Mouse (Mus musculus): ENCODE results near the gene Fabp1.

Gene Fabp1

GRCm38 (mm10) chr6:71199612-71200011 lies at the start of gene Fabp1:
TSS of gene Fabp1 (plus strand) at chr6:71199827.
- no peak for DNase-seq (ENCODE audit: low read depth)

- DNase-seq (ENCODE audit: low read depth): no peak
These were observed 48.5 kb upstream of the Fabp1 start for GRCm38 (mm10) chr6:71151098-71151497.

GRCm38 (mm10) chr6:71153486-71153885 lies 46.1 kb upstream of the Fabp1 start:
- DNase-seq (ENCODE audit: low read depth): no peak

- DNase-seq (ENCODE audit: low read depth): no peak
These were observed 44.8 kb upstream of the Fabp1 start for GRCm38 (mm10) chr6:71154861-71155260.

GRCm38 (mm10) chr6:71156674-71157326 lies 42.8 kb upstream of the Fabp1 start:
- peak; percentile 10 for DNase-seq (ENCODE audit: low read depth)

GRCm38 (mm10) chr6:71161290-71161689 lies 38.3 kb upstream of the Fabp1 start:
- no peak for DNase-seq (ENCODE audit: low read depth)

- DNase-seq (ENCODE audit: low read depth): no peak
These were observed 37.4 kb upstream of the Fabp1 start for GRCm38 (mm10) chr6:71162269-71162668.

- DNase-seq (ENCODE audit: low read depth): no peak
These were observed 35.2 kb upstream of the Fabp1 start for GRCm38 (mm10) chr6:71164394-71164793.

- peak; percentile 33 for DNase-seq (ENCODE audit: low read depth)
These were observed 33.0 kb upstream of the Fabp1 start for GRCm38 (mm10) chr6:71166551-71167169.

GRCm38 (mm10) chr6:71172812-71173580 lies 26.6 kb upstream of the Fabp1 start:
- DNase-seq (ENCODE audit: low read depth): no peak

- DNase-seq (ENCODE audit: low read depth): no peak
These were observed 19.0 kb upstream of the Fabp1 start for GRCm38 (mm10) chr6:71180596-71180995.

GRCm38 (mm10) chr6:71184941-71185604 lies 14.6 kb upstream of the Fabp1 start:
- DNase-seq (ENCODE audit: low read depth): no peak

GRCm38 (mm10) chr6:71189578-71189977 lies 10.0 kb upstream of the Fabp1 start:
- no peak for DNase-seq (ENCODE audit: low read depth)

- no peak for DNase-seq (ENCODE audit: low read depth)
These were observed 9.1 kb upstream of the Fabp1 start for GRCm38 (mm10) chr6:71190501-71190900.

- no peak for DNase-seq (ENCODE audit: low read depth)
These were observed 6.4 kb upstream of the Fabp1 start for GRCm38 (mm10) chr6:71193151-71193740.

- no peak for DNase-seq (ENCODE audit: low read depth)
These were observed 3.5 kb upstream of the Fabp1 start for GRCm38 (mm10) chr6:71196107-71196506.

GRCm38 (mm10) chr6:71197636-71198535 lies 1.7 kb upstream of the Fabp1 start:
- DNase-seq (ENCODE audit: low read depth): peak; percentile 10

GRCm38 (mm10) chr6:71201925-71202324 lies 2.3 kb downstream of the Fabp1 start:
- DNase-seq (ENCODE audit: low read depth): no peak

GRCm38 (mm10) chr6:71203674-71204073 lies 4.0 kb downstream of the Fabp1 start:
- no peak for DNase-seq (ENCODE audit: low read depth)

GRCm38 (mm10) chr6:71204166-71204565 lies 4.5 kb downstream of the Fabp1 start:
- DNase-seq (ENCODE audit: low read depth): no peak

GRCm38 (mm10) chr6:71208691-71209090 lies 9.1 kb downstream of the Fabp1 start:
- DNase-seq (ENCODE audit: low read depth): no peak

Data from c-Kit-positive CD71-negative TER-119-negative erythroid progenitor cells, embryonic 14.5 days (primary cell).